Mouse (Mus musculus): ENCODE results near the gene Slx4. TPM values are rescaled to one million over a fixed set of nuclear protein-coding genes. Genes with fewer than 3 reads are reported as not detected.

Gene Slx4
- 12.3 and 31.6 TPM in 2 replicates for polyA plus RNA-seq (2012; rRNA removed)

GRCm38 (mm10) chr16:4003489-4004398 lies at the start of gene Slx4:
Gene Slx4, minus strand, starts transcription at chr16:4003770.
- peak within 1 kb of the TSS; percentile 87 for H3K27ac ChIP-seq (ENCODE audit: insufficient read depth, low read depth, low read length)
- H3K4me3 ChIP-seq (ENCODE audit: low read depth, low read length), result peak within 1 kb of the TSS; percentile 84
- H3K27me3 ChIP-seq (ENCODE audit: control insufficient read depth, insufficient read depth, low read length), result no peaks in the 10 kb centered on the region
- WGBS, result 1% methylated on average over 57 of the region's 58 CpGs
- H3K4me1 ChIP-seq (ENCODE audit: control insufficient read depth, insufficient read depth, insufficient read length, low read length), result no peaks in the 10 kb centered on the region; the same call in 1 of the 2 replicates
- TF ChIP-seq POLR2A (IDR thresholded peaks at IDR 0.05; ENCODE audit: low read depth, low read length), result peak; percentile 86
- TF ChIP-seq CTCF (IDR thresholded peaks at IDR 0.05; ENCODE audit: extremely low read depth, insufficient read length, insufficient replicate concordance, low read depth, low read length), result peak; percentile 54; the same call in 1 of the 2 replicates
- peaks cover 19% of the 10 kb centered on the region for H3K36me3 ChIP-seq (ENCODE audit: control insufficient read depth, insufficient read depth, low read length)

GRCm38 (mm10) chr16:4052601-4053000 lies 49.0 kb upstream of the Slx4 start:
- Histone ChIP-seq H3K4me1 (ENCODE audit: control insufficient read depth, insufficient read depth, insufficient read length, low read length) (no peaks in the 10 kb centered on the region), H3K36me3 (ENCODE audit: control insufficient read depth, insufficient read depth, low read length) (peaks cover 42% of the 10 kb centered on the region), H3K4me3 (ENCODE audit: low read depth, low read length) (no peak overlapping the region), H3K27me3 (ENCODE audit: control insufficient read depth, insufficient read depth, low read length) (no peaks in the 10 kb centered on the region), H3K27ac (ENCODE audit: insufficient read depth, low read depth, low read length) (no peak overlapping the region)
- 93% methylated on average over 4 of the region's 4 CpGs for WGBS
- no peak for TF ChIP-seq POLR2A (IDR thresholded peaks at IDR 0.05; ENCODE audit: low read depth, low read length)
- TF ChIP-seq CTCF (IDR thresholded peaks at IDR 0.05; ENCODE audit: extremely low read depth, insufficient read length, insufficient replicate concordance, low read depth, low read length), result no peak

GRCm38 (mm10) chr16:4045524-4045923 lies 42.0 kb upstream of the Slx4 start:
- TF ChIP-seq POLR2A (IDR thresholded peaks at IDR 0.05; ENCODE audit: low read depth, low read length) (no peak), CTCF (IDR thresholded peaks at IDR 0.05; ENCODE audit: extremely low read depth, insufficient read length, insufficient replicate concordance, low read depth, low read length) (no peak)
- Histone ChIP-seq H3K36me3 (ENCODE audit: control insufficient read depth, insufficient read depth, low read length) (peaks cover 49% of the 10 kb centered on the region), H3K4me1 (ENCODE audit: control insufficient read depth, insufficient read depth, insufficient read length, low read length) (no peaks in the 10 kb centered on the region; the same call in 1 of the 2 replicates), H3K27ac (ENCODE audit: insufficient read depth, low read depth, low read length) (no peak overlapping the region), H3K27me3 (ENCODE audit: control insufficient read depth, insufficient read depth, low read length) (no peaks in the 10 kb centered on the region), H3K4me3 (ENCODE audit: low read depth, low read length) (no peak overlapping the region)
- WGBS, result 83% methylated on average over 4 of the region's 4 CpGs

- no peak overlapping the region for H3K27ac ChIP-seq (ENCODE audit: insufficient read depth, low read depth, low read length)
- H3K36me3 ChIP-seq (ENCODE audit: control insufficient read depth, insufficient read depth, low read length), result peaks cover 54% of the 10 kb centered on the region
- no peaks in the 10 kb centered on the region for H3K27me3 ChIP-seq (ENCODE audit: control insufficient read depth, insufficient read depth, low read length)
- WGBS, result 91% methylated on average over 2 of the region's 2 CpGs
- H3K4me3 ChIP-seq (ENCODE audit: low read depth, low read length), result no peak overlapping the region
- peaks cover under 1% of the 10 kb centered on the region; the same call in 1 of the 2 replicates for H3K4me1 ChIP-seq (ENCODE audit: control insufficient read depth, insufficient read depth, insufficient read length, low read length)
- no peak for TF ChIP-seq CTCF (IDR thresholded peaks at IDR 0.05; ENCODE audit: extremely low read depth, insufficient read length, insufficient replicate concordance, low read depth, low read length)
- TF ChIP-seq POLR2A (IDR thresholded peaks at IDR 0.05; ENCODE audit: low read depth, low read length), result no peak
These were observed 40.5 kb upstream of the Slx4 start for GRCm38 (mm10) chr16:4044093-4044492.

- Histone ChIP-seq H3K36me3 (ENCODE audit: control insufficient read depth, insufficient read depth, low read length) (peaks cover 45% of the 10 kb centered on the region), H3K4me1 (ENCODE audit: control insufficient read depth, insufficient read depth, insufficient read length, low read length) (peaks cover 9% of the 10 kb centered on the region; the same call in 1 of the 2 replicates), H3K27ac (ENCODE audit: insufficient read depth, low read depth, low read length) (no peak overlapping the region), H3K4me3 (ENCODE audit: low read depth, low read length) (no peak overlapping the region), H3K27me3 (ENCODE audit: control insufficient read depth, insufficient read depth, low read length) (no peaks in the 10 kb centered on the region)
- WGBS, result 99% methylated on average over 4 of the region's 4 CpGs
- TF ChIP-seq POLR2A (IDR thresholded peaks at IDR 0.05; ENCODE audit: low read depth, low read length) (no peak), CTCF (IDR thresholded peaks at IDR 0.05; ENCODE audit: extremely low read depth, insufficient read length, insufficient replicate concordance, low read depth, low read length) (no peak)
These were observed 38.1 kb upstream of the Slx4 start for GRCm38 (mm10) chr16:4041646-4042045.

- Histone ChIP-seq H3K4me1 (ENCODE audit: control insufficient read depth, insufficient read depth, insufficient read length, low read length) (peaks cover 15% of the 10 kb centered on the region; the same call in 1 of the 2 replicates), H3K4me3 (ENCODE audit: low read depth, low read length) (no peak overlapping the region), H3K27me3 (ENCODE audit: control insufficient read depth, insufficient read depth, low read length) (no peaks in the 10 kb centered on the region), H3K27ac (ENCODE audit: insufficient read depth, low read depth, low read length) (no peak overlapping the region), H3K36me3 (ENCODE audit: control insufficient read depth, insufficient read depth, low read length) (peaks cover 33% of the 10 kb centered on the region)
- no peak for TF ChIP-seq POLR2A (IDR thresholded peaks at IDR 0.05; ENCODE audit: low read depth, low read length)
- no peak for TF ChIP-seq CTCF (IDR thresholded peaks at IDR 0.05; ENCODE audit: extremely low read depth, insufficient read length, insufficient replicate concordance, low read depth, low read length)
- 85% methylated on average over 5 of the region's 5 CpGs for WGBS
These were observed 36.6 kb upstream of the Slx4 start for GRCm38 (mm10) chr16:4040206-4040605.

- H3K27ac ChIP-seq (ENCODE audit: insufficient read depth, low read depth, low read length), result peak overlapping the region; percentile 22; the same call in 1 of the 2 replicates
These were observed 34.1 kb upstream of the Slx4 start for GRCm38 (mm10) chr16:4037690-4038089.

More at GRCm38 (mm10) chr16:4037690-4038089, 34.1 kb upstream of the Slx4 start:
- TF ChIP-seq CTCF (IDR thresholded peaks at IDR 0.05; ENCODE audit: extremely low read depth, insufficient read length, insufficient replicate concordance, low read depth, low read length), result no peak
- no peak for TF ChIP-seq POLR2A (IDR thresholded peaks at IDR 0.05; ENCODE audit: low read depth, low read length)
- Histone ChIP-seq H3K27me3 (ENCODE audit: control insufficient read depth, insufficient read depth, low read length) (no peaks in the 10 kb centered on the region), H3K4me1 (ENCODE audit: control insufficient read depth, insufficient read depth, insufficient read length, low read length) (peaks cover 17% of the 10 kb centered on the region), H3K4me3 (ENCODE audit: low read depth, low read length) (peak overlapping the region; percentile 23; the same call in 1 of the 2 replicates), H3K36me3 (ENCODE audit: control insufficient read depth, insufficient read depth, low read length) (peaks cover 20% of the 10 kb centered on the region)
- 76% methylated on average over 7 of the region's 7 CpGs for WGBS
